Mouse (Mus musculus): ENCODE measurements around the gene Kif26a.

Gene Kif26a

GRCm38 (mm10) chr12:112163981-112164839 lies 18.2 kb downstream of the Kif26a start:
- DNase-seq (ENCODE audit: low read depth, low spot score): no peak

GRCm38 (mm10) chr12:112164840-112165219 lies 18.8 kb downstream of the Kif26a start:
- DNase-seq (ENCODE audit: low read depth, low spot score): no peak

- DNase-seq (ENCODE audit: low read depth, low spot score): no peak
Observed at GRCm38 (mm10) chr12:112169240-112169639, 23.2 kb downstream of the Kif26a start.

GRCm38 (mm10) chr12:112170671-112171574 lies 24.9 kb downstream of the Kif26a start:
- DNase-seq (ENCODE audit: low read depth, low spot score): no peak

GRCm38 (mm10) chr12:112171657-112172056 lies 25.6 kb downstream of the Kif26a start:
- no peak for DNase-seq (ENCODE audit: low read depth, low spot score)

- no peak for DNase-seq (ENCODE audit: low read depth, low spot score)
Observed at GRCm38 (mm10) chr12:112172214-112172613, 26.2 kb downstream of the Kif26a start.

GRCm38 (mm10) chr12:112177679-112178078 lies 31.7 kb downstream of the Kif26a start:
- no peak for DNase-seq (ENCODE audit: low read depth, low spot score)

- DNase-seq (ENCODE audit: low read depth, low spot score): no peak
Observed at GRCm38 (mm10) chr12:112179687-112180086, 33.7 kb downstream of the Kif26a start.

GRCm38 (mm10) chr12:112181921-112182608 lies 36.1 kb downstream of the Kif26a start:
- no peak for DNase-seq (ENCODE audit: low read depth, low spot score)

- no peak for DNase-seq (ENCODE audit: low read depth, low spot score)
Observed at GRCm38 (mm10) chr12:112182609-112182955, 36.6 kb downstream of the Kif26a start.

GRCm38 (mm10) chr12:112183675-112184074 lies 37.7 kb downstream of the Kif26a start:
- no peak for DNase-seq (ENCODE audit: low read depth, low spot score)

- DNase-seq (ENCODE audit: low read depth, low spot score): no peak
Observed at GRCm38 (mm10) chr12:112184390-112184789, 38.4 kb downstream of the Kif26a start.

GRCm38 (mm10) chr12:112186899-112187298 lies 40.9 kb downstream of the Kif26a start:
- no peak for DNase-seq (ENCODE audit: low read depth, low spot score)

- no peak for DNase-seq (ENCODE audit: low read depth, low spot score)
Observed at GRCm38 (mm10) chr12:112191753-112192152, 45.7 kb downstream of the Kif26a start.

- no peak for DNase-seq (ENCODE audit: low read depth, low spot score)
Observed at GRCm38 (mm10) chr12:112195019-112195418, 49.0 kb downstream of the Kif26a start.

GRCm38 (mm10) chr12:112196562-112196961 lies 50.6 kb downstream of the Kif26a start:
- DNase-seq (ENCODE audit: low read depth, low spot score): no peak

- DNase-seq (ENCODE audit: low read depth, low spot score): no peak
Observed at GRCm38 (mm10) chr12:112199363-112199762, 53.4 kb downstream of the Kif26a start.

- no peak for DNase-seq (ENCODE audit: low read depth, low spot score)
Observed at GRCm38 (mm10) chr12:112200045-112200444, 54.0 kb downstream of the Kif26a start.

- DNase-seq (ENCODE audit: low read depth, low spot score): no peak
Observed at GRCm38 (mm10) chr12:112207163-112207562, 61.2 kb downstream of the Kif26a start.

- no peak for DNase-seq (ENCODE audit: low read depth, low spot score)
Observed at GRCm38 (mm10) chr12:112207734-112208133, 61.7 kb downstream of the Kif26a start.

- no peak for DNase-seq (ENCODE audit: low read depth, low spot score)
Observed at GRCm38 (mm10) chr12:112210622-112211021, 64.6 kb downstream of the Kif26a start.

- DNase-seq (ENCODE audit: low read depth, low spot score): no peak
Observed at GRCm38 (mm10) chr12:112214441-112214857, 68.4 kb downstream of the Kif26a start.
